Mouse (Mus musculus): ENCODE measurements around the gene Isoc2a.
A peak's percentile ranks its signal among the peaks of the same experiment; 100 is the strongest.
"Not testable (repeated sequence)": the region's sequence is repeated elsewhere in the genome, so short reads cannot be mapped to it uniquely, and the experiment has no call there.

Gene Isoc2a

GRCm38 (mm10) chr7:4864130-4864845 lies 12.7 kb upstream of the Isoc2a start:
- DNase-seq (ENCODE audit: low read depth, low spot score): no peak

- DNase-seq (ENCODE audit: low read depth, low spot score): peak; percentile 50
These were observed 11.9 kb upstream of the Isoc2a start for GRCm38 (mm10) chr7:4865090-4865489.

- DNase-seq (ENCODE audit: low read depth, low spot score): peak; percentile 98
These were observed 11.1 kb upstream of the Isoc2a start for GRCm38 (mm10) chr7:4865579-4866493.

- no peak for DNase-seq (ENCODE audit: low read depth, low spot score)
These were observed 10.2 kb upstream of the Isoc2a start for GRCm38 (mm10) chr7:4866631-4867180.

- DNase-seq (ENCODE audit: low read depth, low spot score): no peak
These were observed 6.8 kb upstream of the Isoc2a start, which contains the start of gene Isoc2b for GRCm38 (mm10) chr7:4870133-4870532. Gene Isoc2b (minus strand): TSS chr7:4870258.

- no peak for DNase-seq (ENCODE audit: low read depth, low spot score)
These were observed 273 bp downstream of the Isoc2a start for GRCm38 (mm10) chr7:4877226-4877625.

- DNase-seq (ENCODE audit: low read depth, low spot score): peak; percentile 68
These were observed 1.2 kb downstream of the Isoc2a start for GRCm38 (mm10) chr7:4878186-4878585.

- DNase-seq (ENCODE audit: low read depth, low spot score): not testable (repeated sequence)
These were observed 2.1 kb downstream of the Isoc2a start for GRCm38 (mm10) chr7:4879036-4879435.

- DNase-seq (ENCODE audit: low read depth, low spot score): no peak
These were observed 9.7 kb downstream of the Isoc2a start for GRCm38 (mm10) chr7:4886680-4887079.

GRCm38 (mm10) chr7:4895186-4895585 lies 18.2 kb downstream of the Isoc2a start:
- no peak for DNase-seq (ENCODE audit: low read depth, low spot score)

GRCm38 (mm10) chr7:4898851-4899648 lies 22.1 kb downstream of the Isoc2a start:
- DNase-seq (ENCODE audit: low read depth, low spot score): no peak

- DNase-seq (ENCODE audit: low read depth, low spot score): peak; percentile 34
These were observed 22.9 kb downstream of the Isoc2a start for GRCm38 (mm10) chr7:4899649-4900522.

GRCm38 (mm10) chr7:4900523-4900851 lies 23.5 kb downstream of the Isoc2a start:
- no peak for DNase-seq (ENCODE audit: low read depth, low spot score)

- peak; percentile 68 for DNase-seq (ENCODE audit: low read depth, low spot score)
These were observed 24.2 kb downstream of the Isoc2a start for GRCm38 (mm10) chr7:4901171-4901570.

GRCm38 (mm10) chr7:4902404-4902803 lies 25.5 kb downstream of the Isoc2a start:
- no peak for DNase-seq (ENCODE audit: low read depth, low spot score)

GRCm38 (mm10) chr7:4906466-4906950 lies 29.6 kb downstream of the Isoc2a start, which contains the start of gene Gm36210:
Gene Gm36210 (minus strand): TSS chr7:4906516.
- no peak for DNase-seq (ENCODE audit: low read depth, low spot score)

GRCm38 (mm10) chr7:4911561-4911960 lies 34.6 kb downstream of the Isoc2a start:
- DNase-seq (ENCODE audit: low read depth, low spot score): peak; percentile 60

- no peak for DNase-seq (ENCODE audit: low read depth, low spot score)
These were observed 35.3 kb downstream of the Isoc2a start for GRCm38 (mm10) chr7:4912248-4912647.

- peak; percentile 95 for DNase-seq (ENCODE audit: low read depth, low spot score)
These were observed 38.2 kb downstream of the Isoc2a start, which contains the start of gene Zfp628 for GRCm38 (mm10) chr7:4915007-4915665. Gene Zfp628 (plus strand): TSS chr7:4915217.

Measured in CD4-positive, CD25-positive, alpha-beta regulatory T cell, adult 2 months (primary cell).